Mouse (Mus musculus) liver, postnatal 0 days (tissue): Measurements from ENCODE around the gene Atxn7l2.

Experiments used
- CTCF ChIP-seq: sonication (generic); IDR thresholded peaks from 2 replicates; pipeline ENCODE4 v1.5.1; 2016; ENCODE audit warnings: antibody characterized with exemption, low read depth
- EP300 ChIP-seq: IDR thresholded peaks from 2 replicates; pipeline ENCODE4 v1.6.1; 2016; ENCODE audit warnings: antibody characterized with exemption, low read depth, mild to moderate bottlenecking

DNA sequence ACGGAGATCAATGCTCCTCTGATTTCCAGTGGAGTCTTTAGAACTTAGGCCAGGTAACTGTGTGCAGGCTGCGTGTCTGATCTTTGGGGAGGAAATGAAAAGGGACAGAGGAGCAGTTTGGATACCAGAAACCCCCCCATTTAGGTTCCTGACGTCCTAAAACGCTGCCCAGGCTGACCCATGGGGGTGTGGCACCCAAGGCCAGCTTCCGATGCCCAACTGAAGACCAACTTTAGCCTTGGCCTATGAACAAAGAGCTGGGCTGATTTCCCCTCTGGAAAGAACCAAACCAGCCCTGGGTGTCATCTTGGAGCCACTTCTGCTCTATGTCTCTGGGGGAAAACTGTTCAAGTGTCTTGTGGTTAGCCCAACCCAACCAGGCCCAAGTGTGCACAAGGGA, 46.6 kb downstream of the Atxn7l2 start:
- TF ChIP-seq CTCF (no peak), EP300 (no peak)
